Mouse (Mus musculus) cortical plate, adult 2 months (tissue): ENCODE results near the gene Rpl13. TPM values are rescaled to one million over a fixed set of nuclear protein-coding genes. Genes with fewer than 3 reads are reported as not detected.
A peak's percentile ranks its signal among the peaks of the same experiment; 100 is the strongest.

Experiments
- H3K27ac ChIP-seq: fragments of 200-500 bp; 2 replicates; pipeline ENCODE4 v1.5.1; 2012; ENCODE audit warnings: low read length, control low read depth, inconsistent platforms; ENCODE audit not compliant: insufficient read depth
- H3K4me1 ChIP-seq: fragments of 200-500 bp; 2 replicates; pipeline ENCODE4 v1.6.1; 2011; ENCODE audit warnings: low read length; ENCODE audit not compliant: control insufficient read depth, insufficient read depth
- H3K4me3 ChIP-seq: fragments of 200-500 bp; 2 replicates; pipeline ENCODE4 v1.5.1; 2011; ENCODE audit warnings: mild to moderate bottlenecking, low read length, control low read depth; ENCODE audit not compliant: insufficient read depth
- CTCF ChIP-seq: fragments of 200-500 bp; IDR thresholded peaks from 2 replicates; pipeline ENCODE4 v1.5.1; 2011; ENCODE audit warnings: mild to moderate bottlenecking, control low read depth, low read length; ENCODE audit not compliant: insufficient read depth; ENCODE audit errors: extremely low read depth
- POLR2A ChIP-seq: fragments of 200-500 bp; IDR thresholded peaks from 2 replicates; pipeline ENCODE4 v1.6.1; 2011; ENCODE audit warnings: mild to moderate bottlenecking, low read length, control low read depth; ENCODE audit not compliant: insufficient read depth; ENCODE audit errors: extremely low read depth
- polyA plus RNA-seq: library from polyadenylated mRNA; depleted of rRNA; stranded (reverse); fragments of >200 nt; gene quantifications from 2 replicates; pipeline ENCODE4 v1.2.3, GENCODE M21; 2012

Gene Rpl13
- polyA plus RNA-seq, 1 experiment, result 1,008 TPM

DNA sequence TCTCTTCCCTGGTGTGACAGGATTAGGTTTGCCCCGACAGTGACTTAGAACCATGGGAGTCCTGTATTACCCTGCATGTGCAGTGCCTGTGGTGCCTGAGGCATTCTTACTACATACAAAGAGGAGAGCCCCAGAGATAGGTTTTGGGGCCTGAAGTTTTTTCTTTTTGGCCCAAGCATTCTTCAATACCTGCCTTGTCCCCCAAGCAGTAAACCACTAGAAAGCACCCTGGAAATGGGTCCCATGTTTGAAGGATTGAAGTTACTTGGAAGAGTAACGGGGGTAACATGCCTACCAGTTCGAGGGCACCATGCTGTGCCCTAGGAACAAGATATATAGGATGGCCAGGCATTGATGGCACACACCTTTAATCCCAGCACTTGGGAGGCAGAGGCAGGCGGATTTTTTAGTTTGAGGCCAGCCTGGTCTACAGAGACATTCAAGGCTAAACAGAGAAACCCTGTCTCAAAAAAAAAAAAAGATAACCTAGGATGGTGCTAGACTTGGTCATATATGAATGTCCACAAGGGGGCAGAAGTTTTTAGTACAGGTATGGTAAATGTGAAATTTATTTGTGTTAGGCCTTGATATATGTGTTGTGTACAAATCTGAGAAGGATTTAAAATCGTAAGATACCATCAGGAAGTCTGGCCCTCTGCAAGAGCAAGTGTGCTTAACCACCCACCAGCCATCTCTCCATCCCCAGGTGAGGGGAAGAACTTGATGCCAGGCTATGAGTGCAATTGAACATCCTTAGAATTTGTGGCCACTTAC is 3.6 kb downstream of the Rpl13 start:
- Histone ChIP-seq H3K4me1 (peaks cover 3% of the 10 kb centered on the region; the same call in 1 of the 2 replicates), H3K4me3 (no peak overlapping the region), H3K27ac (no peak overlapping the region)
- TF ChIP-seq POLR2A, result no peak
- TF ChIP-seq CTCF, result no peak

DNA sequence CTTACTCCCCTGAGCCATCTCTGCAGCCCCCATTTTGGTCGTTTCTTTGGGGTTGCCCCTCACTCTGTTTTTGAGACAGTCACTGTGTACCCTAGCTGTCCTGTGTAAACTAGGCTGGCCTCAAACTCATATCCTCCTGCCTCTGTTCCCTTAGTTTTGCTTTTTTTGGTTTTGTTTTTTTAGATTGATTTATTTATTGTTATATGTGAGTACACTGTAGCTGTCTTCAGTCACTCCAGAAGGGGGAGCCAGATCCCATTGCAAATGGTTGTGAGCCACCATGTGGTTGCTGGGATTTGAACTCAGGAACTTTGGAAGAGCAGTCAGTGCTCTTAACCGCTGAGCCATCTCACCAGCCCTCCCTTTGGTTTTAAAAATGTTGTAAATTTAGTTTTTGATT is 4.4 kb downstream of the Rpl13 start:
- TF ChIP-seq CTCF (no peak), POLR2A (no peak)
- Histone ChIP-seq H3K4me1 (peaks cover 3% of the 10 kb centered on the region; the same call in 1 of the 2 replicates), H3K27ac (no peak overlapping the region), H3K4me3 (no peak overlapping the region)

DNA sequence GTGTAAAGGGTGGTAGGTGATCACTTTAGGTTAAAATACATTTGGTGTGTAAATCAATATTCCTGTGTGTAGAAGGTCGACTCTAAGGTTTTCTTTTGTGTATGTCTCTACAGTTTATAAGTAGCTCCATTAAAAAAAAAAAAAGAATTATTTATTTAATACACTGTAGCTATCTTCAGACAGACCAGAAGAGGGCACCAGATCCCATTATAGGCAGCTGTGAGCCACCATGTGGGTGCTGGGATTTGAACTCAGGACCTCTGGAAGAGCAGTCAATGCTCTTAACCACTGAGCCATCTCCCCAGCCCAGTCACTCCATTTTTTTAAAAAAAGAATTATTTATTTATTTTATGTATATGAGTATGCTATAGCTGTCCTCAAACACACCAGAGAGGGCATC is 5.9 kb downstream of the Rpl13 start:
- H3K27ac ChIP-seq, result no peak overlapping the region
- TF ChIP-seq POLR2A (no peak), CTCF (no peak)

DNA sequence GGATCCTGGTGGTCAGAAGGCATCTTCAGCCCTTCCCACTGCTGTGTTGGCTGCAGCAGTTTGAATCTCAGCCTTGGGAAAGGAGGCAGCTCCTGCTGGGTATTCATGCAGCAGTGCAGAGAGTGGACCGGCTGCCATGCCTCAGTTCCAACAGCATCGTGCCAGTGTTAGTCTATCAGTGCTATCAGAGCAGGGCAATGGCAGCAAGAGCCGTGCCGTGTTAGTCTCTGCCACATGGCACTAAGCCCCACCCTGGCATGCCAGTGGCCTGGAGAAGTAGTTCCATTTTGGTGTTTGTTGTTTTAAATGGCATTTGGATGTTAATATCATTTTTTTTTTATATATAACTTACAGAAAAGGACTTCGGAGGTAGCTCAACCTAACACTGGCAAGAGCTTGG is 6.8 kb downstream of the Rpl13 start:
- H3K27ac ChIP-seq, result no peak overlapping the region
- H3K4me1 ChIP-seq, result no peaks in the 10 kb centered on the region
- H3K4me3 ChIP-seq, result no peak overlapping the region
- no peak for TF ChIP-seq POLR2A

More for the DNA sequence above, 5.9 kb downstream of the Rpl13 start:
- peaks cover 3% of the 10 kb centered on the region; the same call in 1 of the 2 replicates for H3K4me1 ChIP-seq
- no peak overlapping the region for H3K4me3 ChIP-seq

DNA sequence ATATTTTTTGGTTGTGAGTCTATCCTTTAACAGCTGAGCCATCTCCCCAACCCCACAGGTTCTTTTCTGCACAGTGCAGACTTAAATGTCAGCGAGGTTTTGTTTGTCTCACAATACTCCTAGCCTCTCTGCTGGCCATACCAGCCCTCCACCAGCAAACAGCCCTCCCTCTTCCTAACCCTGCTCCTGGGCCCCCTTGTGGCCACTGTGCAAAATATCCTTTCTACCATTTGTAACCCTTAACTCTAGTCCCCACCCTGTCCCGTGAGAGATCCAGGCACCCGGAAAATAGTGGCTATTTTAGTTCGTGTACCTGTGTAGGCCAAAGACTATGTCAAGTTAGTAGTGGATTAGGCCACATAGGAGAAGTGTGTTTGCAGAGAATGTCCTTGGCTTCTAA is 8.5 kb downstream of the Rpl13 start:
- no peaks in the 10 kb centered on the region for H3K4me1 ChIP-seq
- peak; percentile 66 for TF ChIP-seq CTCF
- no peak for TF ChIP-seq POLR2A
- H3K4me3 ChIP-seq, result no peak overlapping the region
- H3K27ac ChIP-seq, result no peak overlapping the region

DNA sequence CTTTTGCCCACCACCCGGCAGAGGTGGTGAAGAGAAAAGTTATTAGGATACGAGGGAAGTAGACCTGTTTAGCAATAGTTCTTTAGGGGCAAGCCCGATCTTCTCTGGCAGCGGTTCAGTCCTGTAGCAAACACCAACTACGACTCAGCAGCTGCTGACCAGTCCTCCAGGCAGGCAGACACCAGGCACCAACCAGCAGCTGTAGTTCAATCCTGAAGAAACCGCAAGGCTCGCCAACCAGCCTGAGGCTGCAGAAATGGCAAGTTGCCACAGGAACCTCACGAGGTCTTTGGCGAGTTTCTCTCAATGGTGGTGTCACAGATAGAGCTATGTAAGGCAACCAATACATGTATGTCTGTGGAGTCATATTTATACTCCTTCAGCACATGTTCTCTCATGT is 10.7 kb downstream of the Rpl13 start:
- Histone ChIP-seq H3K4me1 (no peaks in the 10 kb centered on the region), H3K27ac (no peak overlapping the region), H3K4me3 (no peak overlapping the region)
- TF ChIP-seq POLR2A, result no peak
- no peak for TF ChIP-seq CTCF

DNA sequence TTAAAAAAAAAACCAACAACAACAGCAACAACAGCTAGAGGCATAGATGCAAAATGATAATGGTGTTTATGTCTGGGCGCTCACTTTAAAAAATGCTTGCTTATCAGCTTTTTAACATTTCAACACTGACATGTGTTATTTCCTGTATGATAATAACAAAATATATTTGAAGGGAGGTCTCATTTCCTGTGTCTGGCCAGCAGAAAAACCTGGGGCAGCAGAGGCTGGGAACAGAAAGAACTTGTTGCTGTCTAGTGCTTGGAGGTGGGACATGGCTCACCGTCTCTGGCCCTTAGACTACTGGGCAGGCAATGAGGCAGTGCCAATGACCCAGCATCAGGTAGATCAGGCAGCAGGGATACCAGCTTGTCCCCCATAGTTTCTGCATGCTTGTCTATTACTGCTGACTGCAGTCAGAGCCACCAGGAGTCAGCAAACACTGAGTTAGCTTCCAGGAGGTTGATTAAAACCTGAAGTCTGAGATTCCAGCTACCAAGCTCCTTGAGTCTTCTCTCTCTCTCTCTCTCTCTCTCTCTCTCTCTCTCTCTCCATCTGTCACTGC is 11.8 kb downstream of the Rpl13 start:
- no peak for TF ChIP-seq POLR2A
- TF ChIP-seq CTCF, result no peak
- Histone ChIP-seq H3K4me1 (no peaks in the 10 kb centered on the region), H3K4me3 (no peak overlapping the region), H3K27ac (no peak overlapping the region)

DNA sequence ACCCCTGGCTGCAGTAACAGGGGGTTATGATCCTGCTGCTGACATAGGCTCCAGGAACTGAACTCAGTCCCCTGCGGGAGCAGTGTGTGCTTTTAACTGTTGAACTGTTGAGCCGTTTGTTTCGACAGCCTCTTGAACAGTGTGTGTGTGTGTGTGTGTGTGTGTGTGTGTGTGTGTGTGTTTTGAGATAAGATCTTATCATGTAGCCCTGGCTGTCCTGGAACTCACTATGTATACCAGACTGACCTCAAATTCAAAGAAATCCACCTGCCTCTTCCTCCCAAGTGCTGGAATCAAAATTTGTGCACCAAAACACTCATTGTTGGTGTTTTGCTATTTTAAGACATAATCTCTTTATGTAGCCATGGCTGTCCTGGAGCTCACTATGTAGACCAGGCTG is 12.5 kb downstream of the Rpl13 start:
- Histone ChIP-seq H3K4me1 (no peaks in the 10 kb centered on the region), H3K27ac (no peak overlapping the region), H3K4me3 (no peak overlapping the region)
- no peak for TF ChIP-seq CTCF
- no peak for TF ChIP-seq POLR2A

DNA sequence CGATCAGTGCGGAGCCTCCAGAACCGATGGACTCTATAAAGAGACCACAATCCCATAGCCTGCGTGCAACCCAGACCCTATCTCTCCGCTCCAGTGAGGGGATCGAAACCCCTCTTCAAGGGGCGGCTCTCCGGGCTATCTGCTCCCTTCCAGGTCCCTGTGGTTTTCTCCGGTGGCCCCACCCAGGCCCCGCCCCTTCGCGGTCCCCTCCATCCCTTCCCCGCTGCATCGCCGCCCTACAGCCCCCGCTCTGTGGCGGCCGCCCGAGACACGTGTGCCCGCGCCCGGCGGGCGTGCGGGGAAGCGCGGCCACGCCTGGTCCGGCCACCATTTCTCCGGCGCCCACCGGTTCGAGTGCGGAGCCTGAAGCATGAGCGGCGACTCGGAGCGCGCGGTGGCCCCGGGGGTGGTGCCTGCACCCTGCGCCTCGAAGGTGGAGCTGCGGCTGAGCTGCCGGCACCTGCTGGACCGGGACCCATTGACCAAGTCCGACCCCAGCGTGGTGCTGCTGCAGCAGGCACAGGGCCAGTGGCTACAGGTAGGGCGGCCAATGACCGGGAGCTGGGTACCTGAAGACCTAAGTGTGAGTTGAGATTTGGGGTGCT is 15.1 kb downstream of the Rpl13 start, which contains the start of gene Cpne7:
Cpne7 (plus strand) TSS at position 248 of the 605 bp plus-strand sequence.
- peak within 1 kb of the TSS; percentile 54 for H3K4me3 ChIP-seq
- H3K27ac ChIP-seq, result no peak within 1 kb of the TSS
- no peak for TF ChIP-seq CTCF
- no peak for TF ChIP-seq POLR2A
- H3K4me1 ChIP-seq, result peaks cover under 1% of the 10 kb centered on the region; the same call in 1 of the 2 replicates
